Mouse (Mus musculus) gastrocnemius, postnatal 36 days (tissue): ENCODE measurements around the gene Tmem132a. TPM values are rescaled to one million over a fixed set of nuclear protein-coding genes. Genes with fewer than 3 reads are reported as not detected.

Source experiments
- DNase-seq, 2 experiments: peaks; one replicate each; pipeline ENCODE4 v3.0.0; 2022
- intact Hi-C: fragments of 180-260 bp; cut with DNase I; formaldehyde crosslinking; loops from one replicate; pipeline ENCODE4 v1.15.1; 2025
- total RNA-seq, 2 experiments: library from RNA; stranded (reverse); gene quantifications; 2 replicates each; pipeline ENCODE4 v1.2.3; 2021

Tmem132a gene
- total RNA-seq, 2 experiments from 2014 or later: 5.3 to 6.0 TPM

- peak; percentile 51 to 57 for DNase-seq
- intact Hi-C loops: loop anchor here (2.0 kb wide), 2 partner anchors 14 to 72 kb away; partner anchors contain the start of gene Prpf19
Measured at GRCm38 (mm10) chr19:10880085-10880974, 10.6 kb upstream of the Tmem132a start.

- intact Hi-C loops: no loop called here
- no peak for DNase-seq
Measured at GRCm38 (mm10) chr19:10878201-10878837, 8.6 kb upstream of the Tmem132a start.

GRCm38 (mm10) chr19:10871328-10871961 lies 1.7 kb upstream of the Tmem132a start:
- intact Hi-C loops: no loop called here
- no peak for DNase-seq

DNA sequence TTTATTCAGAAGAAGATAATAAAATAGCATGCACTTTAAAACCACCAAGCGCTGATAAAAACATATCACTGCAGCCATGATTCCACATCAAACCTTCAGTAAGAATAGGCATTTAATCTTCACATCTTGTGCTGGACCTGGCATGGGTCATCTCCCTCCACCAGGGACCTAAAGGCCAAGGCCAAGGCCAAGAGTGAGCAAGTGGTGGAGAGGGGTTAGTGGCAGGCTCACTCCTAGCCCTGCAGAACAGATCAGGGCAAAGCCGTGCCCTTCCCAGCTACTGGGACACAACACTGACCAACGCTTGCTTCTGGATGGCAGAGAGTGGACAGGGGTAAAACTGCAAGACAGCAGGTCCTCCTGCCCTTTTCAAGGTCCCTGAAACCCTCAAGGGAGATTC lies 936 bp upstream of the Tmem132a start:
- intact Hi-C loops: no loop called here
- no peak for DNase-seq

DNA sequence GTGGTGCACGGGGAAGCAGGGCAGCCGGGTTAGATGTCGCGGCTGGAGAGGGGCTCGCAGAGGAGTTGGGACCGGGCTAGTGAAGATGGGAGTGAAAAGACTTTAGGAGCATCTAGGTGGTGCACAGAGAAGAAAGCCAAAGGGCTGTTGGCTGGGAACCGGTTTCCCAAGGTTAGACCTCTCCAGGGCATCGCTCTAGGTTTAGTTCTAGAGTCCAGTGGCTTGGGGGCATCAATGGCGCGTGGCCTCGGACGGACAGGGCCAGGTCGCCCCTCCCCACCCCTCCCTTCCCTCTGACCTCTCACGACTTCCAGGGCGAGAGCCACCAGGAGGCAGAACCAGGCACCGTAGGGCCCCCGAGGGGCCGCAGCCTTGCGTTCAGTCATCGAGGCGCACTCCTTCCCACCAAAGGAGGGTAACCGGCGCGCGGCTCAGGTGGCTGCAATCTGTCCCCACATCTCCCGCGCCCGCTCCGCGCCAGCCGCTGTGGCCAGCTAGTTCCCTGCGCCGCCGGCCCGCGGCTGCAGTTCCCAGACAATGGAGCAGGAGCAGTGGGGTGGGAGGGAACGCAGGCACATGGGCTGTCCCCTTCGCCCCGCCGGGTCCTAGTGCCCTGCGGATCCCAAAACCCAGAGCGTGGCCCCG lies 377 bp downstream of the Tmem132a start:
- peak; percentile 59 to 62 for DNase-seq
- intact Hi-C loops: no loop called here

GRCm38 (mm10) chr19:10868623-10869141 lies 1.1 kb downstream of the Tmem132a start:
- intact Hi-C loops: no loop called here
- DNase-seq: no peak

DNA sequence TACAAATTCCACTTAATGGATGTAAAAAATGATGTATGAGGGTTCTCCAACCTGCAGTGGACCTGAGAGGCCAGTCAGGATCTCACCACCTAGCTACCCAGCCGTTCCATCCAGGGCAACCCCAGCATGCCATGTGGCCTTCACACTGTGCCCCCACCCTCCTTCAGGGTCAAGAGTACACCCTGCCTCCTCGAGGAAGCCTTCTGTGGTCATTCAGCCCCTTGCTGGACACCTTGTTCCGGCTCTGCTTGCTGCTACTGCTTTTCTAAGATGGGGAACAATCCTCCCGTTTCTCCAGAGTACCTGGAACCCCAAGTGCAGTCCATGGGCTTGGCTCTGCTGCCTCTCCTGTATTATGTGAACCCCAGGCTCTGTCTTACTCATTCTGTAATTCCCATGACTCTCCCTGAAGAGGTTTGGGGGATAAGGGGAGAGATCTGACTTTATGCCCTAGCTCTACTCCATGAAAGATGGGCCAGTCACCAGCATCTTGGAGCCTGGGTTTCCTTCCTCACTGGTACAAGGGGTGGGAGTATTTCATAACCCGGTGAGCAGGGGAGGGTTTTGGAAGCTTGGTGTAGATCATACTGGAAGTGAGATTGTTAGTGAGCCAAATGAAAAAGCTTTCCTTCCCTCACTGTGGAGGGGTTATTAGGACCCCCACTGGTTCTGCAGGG lies 1.7 kb downstream of the Tmem132a start:
- DNase-seq: no peak
- intact Hi-C loops: no loop called here

DNA sequence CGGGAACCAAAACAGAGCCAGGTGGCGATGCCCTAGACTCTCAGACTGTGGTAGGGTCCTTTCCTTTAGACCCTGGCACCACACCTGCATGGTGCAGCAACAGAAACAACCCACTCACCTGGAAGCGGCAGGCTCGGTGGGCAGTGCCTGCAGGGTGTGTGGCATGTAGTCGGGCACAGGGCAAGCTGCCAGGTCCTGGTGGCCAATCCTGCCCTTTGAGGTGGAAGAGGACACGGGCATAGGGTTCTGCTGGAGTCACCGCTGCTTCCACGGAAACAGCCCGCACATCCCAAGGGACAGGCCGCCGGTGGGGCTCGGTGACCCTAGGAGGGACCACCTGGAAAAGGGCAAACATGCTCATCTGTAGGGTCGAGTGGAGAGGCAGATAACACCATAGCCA lies 3.4 kb downstream of the Tmem132a start:
- no peak for DNase-seq
- intact Hi-C loops: no loop called here

GRCm38 (mm10) chr19:10860072-10860497 lies 9.7 kb downstream of the Tmem132a start:
- DNase-seq: no peak
- intact Hi-C loops: no loop called here

- intact Hi-C loops: no loop called here
- no peak for DNase-seq
Measured at GRCm38 (mm10) chr19:10856520-10856919, 13.2 kb downstream of the Tmem132a start.

- no peak for DNase-seq
- intact Hi-C loops: no loop called here
Measured at GRCm38 (mm10) chr19:10855422-10855821, 14.3 kb downstream of the Tmem132a start.

DNA sequence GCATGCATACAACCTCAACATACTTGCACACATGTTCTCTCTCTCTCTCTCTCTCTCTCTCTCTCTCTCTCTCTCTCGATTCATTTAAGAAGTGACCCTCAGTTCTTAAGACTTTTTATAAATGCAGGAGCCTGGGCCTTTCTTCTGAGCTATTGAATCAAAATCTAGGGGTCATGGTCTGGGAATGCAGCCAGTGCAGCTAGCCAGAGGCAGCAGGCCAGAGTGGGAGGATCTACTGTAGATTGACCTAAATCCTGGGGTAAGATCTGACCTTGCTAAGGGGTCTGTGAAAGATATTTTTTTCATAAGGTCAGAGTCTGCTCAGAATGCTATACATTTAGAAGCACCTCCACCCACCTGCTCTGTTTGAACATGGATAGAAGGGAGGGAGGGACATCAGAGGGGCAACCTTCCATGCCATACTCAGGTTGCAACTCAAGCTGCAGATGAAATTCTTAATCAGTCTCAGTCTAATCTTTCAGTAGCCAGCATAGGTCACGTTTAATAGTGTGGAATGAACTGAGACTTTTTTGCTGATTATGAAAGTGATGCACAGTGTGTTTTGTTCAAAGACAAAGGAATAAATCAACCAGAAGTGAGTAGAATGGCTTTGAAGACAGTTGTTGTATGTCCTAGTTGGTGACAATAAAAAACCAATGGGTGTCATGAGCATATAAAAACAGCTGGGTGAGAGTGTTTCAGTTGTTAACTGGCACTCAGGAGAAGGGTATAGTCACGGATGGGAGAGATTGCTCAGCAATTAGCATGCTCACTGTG lies 22.2 kb downstream of the Tmem132a start:
- intact Hi-C loops: no loop called here
- no peak for DNase-seq

GRCm38 (mm10) chr19:10846150-10846549 lies 23.6 kb downstream of the Tmem132a start:
- no peak for DNase-seq
- intact Hi-C loops: no loop called here

- intact Hi-C loops: no loop called here
- no peak for DNase-seq
Measured at GRCm38 (mm10) chr19:10845454-10845853, 24.3 kb downstream of the Tmem132a start.

GRCm38 (mm10) chr19:10844206-10844605 lies 25.5 kb downstream of the Tmem132a start:
- DNase-seq: no peak
- intact Hi-C loops: no loop called here

GRCm38 (mm10) chr19:10842914-10843313 lies 26.8 kb downstream of the Tmem132a start:
- intact Hi-C loops: no loop called here
- DNase-seq: no peak

DNA sequence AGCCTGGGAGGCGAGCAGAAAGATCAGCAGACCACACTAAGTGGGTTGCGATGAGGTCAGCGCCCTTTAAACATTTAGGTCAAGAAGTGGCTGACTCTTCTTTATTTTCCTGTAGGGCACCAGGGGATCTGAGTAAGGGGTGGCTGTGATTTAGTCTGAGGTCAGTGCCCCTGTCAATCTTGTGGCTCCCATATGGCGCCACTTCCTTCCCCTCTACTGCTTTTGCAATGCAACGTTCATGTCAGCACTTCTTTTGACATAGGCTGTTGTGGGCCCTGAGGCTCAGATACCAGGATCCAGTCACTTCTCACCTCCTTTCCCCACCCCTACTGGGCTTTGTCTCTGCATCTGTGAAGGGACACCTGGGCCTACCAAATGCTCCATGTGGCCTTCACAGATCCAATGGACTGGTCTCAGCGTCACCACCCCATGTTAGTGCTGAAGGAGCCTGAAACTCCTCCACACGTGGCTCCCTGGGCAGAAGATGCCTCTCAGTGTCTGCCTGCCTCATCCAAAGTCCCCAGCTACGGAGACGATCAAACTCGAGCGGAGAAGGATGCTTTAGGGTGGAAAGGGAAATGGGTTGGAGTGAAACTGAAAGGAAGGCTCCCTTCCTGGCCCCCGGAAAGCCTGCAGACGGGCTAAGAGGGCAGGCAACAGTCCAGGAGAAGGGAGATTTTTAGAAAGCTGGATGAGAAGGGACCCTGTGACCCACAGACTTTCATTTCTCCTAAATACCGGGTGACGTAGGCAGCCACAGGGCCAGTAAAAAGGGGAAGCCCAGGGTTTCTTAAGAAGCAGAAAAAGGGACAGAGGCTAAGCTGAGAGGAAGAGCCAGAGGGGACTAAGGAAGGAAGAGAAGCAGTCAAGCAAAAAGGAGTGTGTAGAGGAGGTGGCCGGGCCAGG lies 27.8 kb downstream of the Tmem132a start:
- DNase-seq: no peak
- intact Hi-C loops: no loop called here
